Mouse (Mus musculus) hindbrain, embryonic 14.5 days (tissue): ENCODE data around the gene Alpk1. TPM values are rescaled to one million over a fixed set of nuclear protein-coding genes. Genes with fewer than 3 reads are reported as not detected.

ENCODE experiments used
- ATAC-seq: fragments of 200-750 bp; cut with Nextera tagmentation; 2 replicates; pipeline ENCODE4 v1.8.0; 2017; ENCODE audit warnings: moderate number of reproducible peaks, mild to moderate bottlenecking, moderate TSS enrichment, moderate library complexity; ENCODE audit not compliant: low FRiP score
- DNase-seq: peaks from one replicate; pipeline ENCODE4 v3.0.0-alpha.2; 2015; ENCODE audit warnings: low spot score
- H3K27ac ChIP-seq: fragments of 300-500 bp; sonication (generic); 2 replicates; pipeline ENCODE4 v1.5.1; 2014; ENCODE audit warnings: mild to moderate bottlenecking, moderate library complexity
- H3K27me3 ChIP-seq: fragments of 300-500 bp; sonication (generic); 2 replicates; pipeline ENCODE4 v1.6.1; 2014; ENCODE audit warnings: mild to moderate bottlenecking, low read length, mixed read lengths; ENCODE audit not compliant: control insufficient read depth, insufficient read depth
- H3K36me3 ChIP-seq: fragments of 300-500 bp; sonication (generic); replicated peaks from 2 replicates; pipeline ENCODE4 v1.6.1; 2014; ENCODE audit not compliant: control insufficient read depth, insufficient read depth
- H3K4me1 ChIP-seq: fragments of 300-500 bp; sonication (generic); replicated peaks from 2 replicates; pipeline ENCODE4 v1.6.1; 2014; ENCODE audit warnings: antibody characterized with exemption, low read length, mixed read lengths; ENCODE audit not compliant: control insufficient read depth, insufficient read depth
- H3K4me2 ChIP-seq: fragments of 300-500 bp; sonication (generic); replicated peaks from 2 replicates; pipeline ENCODE4 v1.6.1; 2014; ENCODE audit warnings: mild to moderate bottlenecking, moderate library complexity
- H3K4me3 ChIP-seq: fragments of 300-500 bp; sonication (generic); replicated peaks from 2 replicates; pipeline ENCODE4 v1.5.1; 2014; ENCODE audit warnings: mild to moderate bottlenecking, low read length
- H3K9ac ChIP-seq: fragments of 300-500 bp; sonication (generic); 2 replicates; pipeline ENCODE4 v1.6.1; 2014
- H3K9me3 ChIP-seq: fragments of 300-500 bp; sonication (generic); 2 replicates; pipeline ENCODE4 v1.6.1; 2016; ENCODE audit warnings: low read length; ENCODE audit not compliant: control insufficient read depth
- WGBS: fragments of 180-500 bp; shearing (Covaris S2); extraction: QIAGEN DNeasy Blood & Tissue Kit; methylation state at CpG from one replicate; pipeline ENCODE4 v1.1.7; 2014; 5-methylcytosine and 5-hydroxymethylcytosine counted together
- polyA plus RNA-seq: library from polyadenylated mRNA; unstranded; fragments of >200 nt; fragmentation: Nextera tagmentation; extraction: Ambion mirVana; gene quantifications from 2 replicates; pipeline ENCODE4 v1.2.1, GENCODE M21; 2014

Alpk1 gene
- polyA plus RNA-seq, 1 experiment from 2014 or later: 0.91 TPM

GRCm38 (mm10) chr3:127729513-127730137 lies 50.7 kb downstream of the Alpk1 start:
- H3K27ac ChIP-seq: no peak overlapping the region
- ATAC-seq: peak; percentile 46; the same call in 1 of the 2 replicates
- H3K9me3 ChIP-seq: no peaks in the 10 kb centered on the region
- H3K4me1 ChIP-seq: peaks cover 9% of the 10 kb centered on the region; the same call in 1 of the 2 replicates
- H3K4me2 ChIP-seq: peak overlapping the region; percentile 38
- DNase-seq: no peak
- H3K36me3 ChIP-seq: no peaks in the 10 kb centered on the region
- 0 out of 2 replicates have a peak overlapping the region, but pooled peaks have one; percentile 35 for H3K9ac ChIP-seq
- WGBS: 40% methylated on average over 14 of the region's 14 CpGs
- no peak overlapping the region for H3K4me3 ChIP-seq
- H3K27me3 ChIP-seq: no peaks in the 10 kb centered on the region; the same call in 1 of the 2 replicates

DNA sequence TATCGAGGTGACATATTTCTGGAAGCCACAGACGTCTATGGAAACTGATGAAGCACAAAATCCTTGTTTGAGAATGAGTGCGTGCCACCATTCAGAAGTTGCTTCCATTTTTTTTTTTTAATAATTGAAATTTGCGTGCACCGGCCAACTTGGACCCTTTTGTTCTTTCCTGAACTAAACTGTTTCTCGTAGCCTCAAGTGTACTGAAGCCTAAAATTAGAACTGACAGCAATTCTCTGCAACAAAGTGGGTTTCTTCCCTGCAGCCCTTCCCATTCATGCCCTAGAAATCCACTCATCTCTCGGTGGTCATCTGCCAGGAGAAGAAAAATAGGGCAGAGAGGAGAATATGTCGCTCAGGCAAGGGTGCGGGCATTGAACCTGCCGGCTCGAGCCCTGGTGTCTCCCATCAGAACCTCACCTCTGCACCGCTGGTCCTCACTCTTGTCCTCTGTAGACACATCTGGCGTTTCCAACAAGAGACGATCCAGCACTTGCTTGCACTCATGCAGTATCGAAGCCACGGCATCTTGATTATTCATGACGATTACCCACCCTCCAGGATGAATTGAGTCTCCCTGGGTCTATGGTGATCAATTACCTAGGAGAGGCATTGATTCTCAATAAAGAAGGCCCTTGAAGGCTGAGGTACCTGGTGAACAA lies 51.3 kb downstream of the Alpk1 start:
- 26% methylated on average over 17 of the region's 17 CpGs for WGBS
- no peaks in the 10 kb centered on the region for H3K36me3 ChIP-seq
- no peak for DNase-seq
- H3K27ac ChIP-seq: no peak overlapping the region
- 0 out of 2 replicates have a peak, but pooled peaks cover 2% of the 10 kb centered on the region for H3K27me3 ChIP-seq
- H3K4me2 ChIP-seq: peak overlapping the region; percentile 38
- H3K9me3 ChIP-seq: no peaks in the 10 kb centered on the region
- H3K9ac ChIP-seq: peak overlapping the region; percentile 35; the same call in 1 of the 2 replicates
- H3K4me3 ChIP-seq: no peak overlapping the region
- ATAC-seq: peak; percentile 40; the same call in 1 of the 2 replicates
- H3K4me1 ChIP-seq: peaks cover 9% of the 10 kb centered on the region; the same call in 1 of the 2 replicates

DNA sequence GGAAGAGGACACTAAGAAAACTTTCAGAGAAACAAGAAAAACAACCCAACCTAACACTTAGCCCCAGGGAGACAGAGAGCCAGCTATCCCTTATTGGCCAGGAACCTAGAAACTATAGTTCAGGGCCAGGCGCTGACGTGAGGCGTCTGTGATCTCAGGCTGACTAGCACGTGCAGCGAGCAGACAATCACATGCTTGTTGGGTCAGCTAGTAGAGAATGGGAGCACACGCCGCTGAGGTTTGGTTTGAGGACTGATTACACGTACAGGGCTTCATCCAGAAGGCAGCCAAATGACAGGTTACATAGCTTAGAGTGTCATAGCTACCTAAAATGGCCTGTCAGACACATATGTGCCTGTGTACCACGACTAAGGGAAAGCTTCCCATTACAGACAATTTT lies 52.3 kb downstream of the Alpk1 start:
- H3K4me3 ChIP-seq: no peak overlapping the region
- 52% methylated on average over 9 of the region's 9 CpGs for WGBS
- no peak overlapping the region for H3K9ac ChIP-seq
- H3K27me3 ChIP-seq: 0 out of 2 replicates have a peak, but pooled peaks cover 3% of the 10 kb centered on the region
- DNase-seq: no peak
- H3K9me3 ChIP-seq: no peaks in the 10 kb centered on the region
- no peak overlapping the region for H3K27ac ChIP-seq
- H3K4me2 ChIP-seq: no peak overlapping the region
- no peak for ATAC-seq
- no peaks in the 10 kb centered on the region for H3K36me3 ChIP-seq
- peaks cover 9% of the 10 kb centered on the region; the same call in 1 of the 2 replicates for H3K4me1 ChIP-seq

GRCm38 (mm10) chr3:127720948-127721347 lies 59.4 kb downstream of the Alpk1 start:
- ATAC-seq: no peak

DNA sequence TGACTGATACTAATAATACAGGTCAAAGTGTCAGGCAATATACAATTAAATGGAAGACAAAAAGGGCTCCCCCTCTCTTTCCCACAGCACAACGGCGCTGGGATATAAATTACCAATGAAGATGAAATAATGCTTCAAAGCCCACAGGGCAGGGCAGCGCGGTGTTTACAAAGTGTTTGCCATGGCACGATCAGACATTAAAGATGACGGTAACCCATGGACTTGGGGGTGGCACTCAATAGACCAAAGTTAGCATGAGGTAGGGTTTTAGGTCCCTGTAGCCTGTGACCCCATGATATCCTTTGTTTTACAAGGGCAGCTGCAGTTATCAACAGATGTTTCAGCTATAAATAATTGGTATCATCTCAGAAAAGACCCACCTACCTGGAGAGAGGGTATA lies 60.3 kb downstream of the Alpk1 start:
- H3K9ac ChIP-seq: no peak overlapping the region
- DNase-seq: no peak
- H3K27ac ChIP-seq: no peak overlapping the region
- 0 out of 2 replicates have a peak, but pooled peaks cover 3% of the 10 kb centered on the region for H3K27me3 ChIP-seq
- no peaks in the 10 kb centered on the region for H3K9me3 ChIP-seq
- no peak overlapping the region for H3K4me2 ChIP-seq
- no peaks in the 10 kb centered on the region for H3K4me1 ChIP-seq
- no peaks in the 10 kb centered on the region for H3K36me3 ChIP-seq
- WGBS: 25% methylated on average over 6 of the region's 6 CpGs
- no peak for ATAC-seq
- no peak overlapping the region for H3K4me3 ChIP-seq

More at GRCm38 (mm10) chr3:127720948-127721347, 59.4 kb downstream of the Alpk1 start:
- 75% methylated on average over 4 of the region's 4 CpGs for WGBS
- Histone ChIP-seq H3K9me3 (no peaks in the 10 kb centered on the region), H3K36me3 (no peaks in the 10 kb centered on the region), H3K4me2 (no peak overlapping the region), H3K9ac (no peak overlapping the region), H3K27me3 (0 out of 2 replicates have a peak, but pooled peaks cover 3% of the 10 kb centered on the region), H3K4me1 (no peaks in the 10 kb centered on the region), H3K4me3 (no peak overlapping the region), H3K27ac (no peak overlapping the region)
- no peak for DNase-seq

DNA sequence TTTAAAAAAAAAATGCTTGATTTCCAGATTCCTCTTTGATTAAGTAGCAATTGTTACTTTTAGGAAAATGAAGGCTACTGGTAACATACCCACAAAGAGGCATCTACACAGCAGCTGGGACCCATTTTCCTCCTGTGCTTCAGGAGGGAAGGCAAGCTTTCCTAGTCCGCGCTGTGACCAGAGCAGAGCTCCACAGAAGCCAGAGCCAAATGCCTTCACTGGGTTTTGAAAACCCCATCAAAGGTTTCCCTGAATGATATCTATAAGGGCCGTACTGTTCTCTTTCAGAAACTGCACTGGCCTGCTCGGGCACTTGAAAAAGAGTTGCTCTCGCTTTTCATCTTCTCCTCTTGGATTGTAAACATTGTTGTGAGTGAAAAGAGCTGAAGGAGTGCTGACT lies 60.7 kb downstream of the Alpk1 start:
- Histone ChIP-seq H3K9me3 (no peaks in the 10 kb centered on the region), H3K9ac (no peak overlapping the region), H3K4me2 (no peak overlapping the region), H3K27ac (no peak overlapping the region), H3K4me1 (no peaks in the 10 kb centered on the region), H3K4me3 (no peak overlapping the region), H3K27me3 (0 out of 2 replicates have a peak, but pooled peaks cover 3% of the 10 kb centered on the region), H3K36me3 (no peaks in the 10 kb centered on the region)
- 44% methylated on average over 5 of the region's 5 CpGs for WGBS
- DNase-seq (no peak), ATAC-seq (no peak)

DNA sequence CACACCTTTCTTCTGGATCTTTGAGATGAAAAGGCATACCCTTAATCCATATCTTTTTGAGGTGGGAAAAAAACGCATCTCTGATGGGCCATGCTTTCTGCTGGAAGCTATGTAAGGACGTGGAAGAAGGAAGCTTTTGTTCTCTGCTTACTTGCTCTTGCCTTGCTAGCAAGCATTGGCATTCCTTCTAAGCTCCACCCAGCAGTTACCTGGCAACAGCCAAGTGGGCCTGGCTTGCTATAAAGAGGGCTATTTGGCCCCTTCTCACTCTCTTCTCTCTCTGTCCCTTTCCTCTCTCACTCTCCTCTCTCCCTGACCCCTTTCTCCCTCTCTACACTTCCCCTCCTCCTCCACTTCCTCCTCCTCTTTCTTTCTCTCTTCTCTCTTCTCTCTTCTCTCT lies 63.6 kb downstream of the Alpk1 start:
- Histone ChIP-seq H3K4me3 (no peak overlapping the region), H3K27me3 (no peaks in the 10 kb centered on the region), H3K36me3 (no peaks in the 10 kb centered on the region), H3K27ac (no peak overlapping the region), H3K9me3 (no peaks in the 10 kb centered on the region), H3K4me2 (no peak overlapping the region), H3K9ac (no peak overlapping the region), H3K4me1 (no peaks in the 10 kb centered on the region)
- no peak for ATAC-seq
- WGBS: 8% methylated on average over 2 of the region's 2 CpGs
- DNase-seq: no peak

GRCm38 (mm10) chr3:127713112-127713511 lies 67.2 kb downstream of the Alpk1 start:
- Histone ChIP-seq H3K36me3 (no peaks in the 10 kb centered on the region), H3K4me2 (no peak overlapping the region), H3K27me3 (no peaks in the 10 kb centered on the region), H3K27ac (no peak overlapping the region), H3K4me1 (no peaks in the 10 kb centered on the region), H3K9me3 (no peaks in the 10 kb centered on the region), H3K4me3 (no peak overlapping the region), H3K9ac (no peak overlapping the region)
- WGBS: 53% methylated on average over 9 of the region's 9 CpGs
- peak; percentile 77; the same call in 1 of the 2 replicates for ATAC-seq
- DNase-seq: no peak

DNA sequence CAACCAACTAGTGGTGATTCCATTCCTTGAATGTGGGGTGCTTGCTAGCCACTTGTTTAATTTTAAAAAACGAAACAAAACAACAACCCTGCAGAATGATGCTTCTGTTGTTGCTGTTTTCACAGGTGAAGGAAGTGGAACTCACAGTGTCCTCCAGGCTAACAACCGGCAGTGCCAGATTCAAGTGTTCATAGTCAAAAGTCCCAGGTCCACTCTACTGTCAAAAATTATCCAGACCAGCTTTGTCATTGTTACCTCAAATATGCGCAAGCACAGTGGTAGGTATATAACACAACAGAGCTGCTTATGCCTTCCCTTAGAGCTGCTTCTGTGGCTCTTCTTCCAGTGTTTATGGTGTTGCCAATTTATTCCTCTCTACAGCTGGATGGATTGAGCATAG lies 68.8 kb downstream of the Alpk1 start:
- no peak overlapping the region for H3K4me2 ChIP-seq
- H3K27me3 ChIP-seq: no peaks in the 10 kb centered on the region
- no peak overlapping the region for H3K4me3 ChIP-seq
- WGBS: 88% methylated on average over 3 of the region's 3 CpGs
- no peak overlapping the region for H3K9ac ChIP-seq
- ATAC-seq (no peak), DNase-seq (no peak)
- H3K9me3 ChIP-seq: no peaks in the 10 kb centered on the region
- no peaks in the 10 kb centered on the region; the same call in 1 of the 2 replicates for H3K4me1 ChIP-seq
- no peak overlapping the region for H3K27ac ChIP-seq
- H3K36me3 ChIP-seq: no peaks in the 10 kb centered on the region
